Mouse (Mus musculus) liver, postnatal 0 days (tissue): Measurements from ENCODE around the gene Cenpi. TPM values are rescaled to one million over a fixed set of nuclear protein-coding genes. Genes with fewer than 3 reads are reported as not detected.

Experiments used
- ATAC-seq: fragments of 200-750 bp; cut with Nextera tagmentation; 2 replicates; pipeline ENCODE4 v1.8.0; 2017; ENCODE audit warnings: mild to moderate bottlenecking, moderate library complexity
- DNase-seq: peaks from one replicate; pipeline ENCODE4 v3.0.0-alpha.2; 2016
- H3K27ac ChIP-seq: fragments of 300-500 bp; sonication (generic); 2 replicates; pipeline ENCODE4 v1.5.1; 2014; ENCODE audit warnings: antibody characterized with exemption, moderate library complexity, mild to moderate bottlenecking, low read depth
- H3K27me3 ChIP-seq: fragments of 300-500 bp; sonication (generic); 2 replicates; pipeline ENCODE4 v1.6.1; 2014; ENCODE audit warnings: low read length, control low read depth, mixed read lengths; ENCODE audit not compliant: insufficient read depth
- H3K36me3 ChIP-seq: fragments of 300-500 bp; sonication (generic); replicated peaks from 2 replicates; pipeline ENCODE4 v1.6.1; 2014; ENCODE audit warnings: mild to moderate bottlenecking, control low read depth, low read length, moderate library complexity, mixed read lengths; ENCODE audit not compliant: insufficient read depth
- H3K4me1 ChIP-seq: fragments of 300-500 bp; sonication (generic); 2 replicates; pipeline ENCODE4 v1.6.1; 2014; ENCODE audit warnings: antibody characterized with exemption, mild to moderate bottlenecking, control low read depth; ENCODE audit not compliant: insufficient read depth
- H3K4me2 ChIP-seq: fragments of 300-500 bp; sonication (generic); 2 replicates; pipeline ENCODE4 v1.6.1; 2014; ENCODE audit warnings: low read depth, mild to moderate bottlenecking, low read length, moderate library complexity, mixed read lengths
- H3K4me3 ChIP-seq: fragments of 300-500 bp; sonication (generic); 2 replicates; pipeline ENCODE4 v1.5.1; 2014; ENCODE audit warnings: low read depth, low read length
- H3K9ac ChIP-seq: fragments of 300-500 bp; sonication (generic); replicated peaks from 2 replicates; pipeline ENCODE4 v1.6.1; 2014; ENCODE audit warnings: mild to moderate bottlenecking, moderate library complexity
- H3K9me3 ChIP-seq: fragments of 300-500 bp; sonication (generic); 2 replicates; pipeline ENCODE4 v1.6.1; 2016; ENCODE audit warnings: mild to moderate bottlenecking, control low read depth, low read length, mixed read lengths
- CTCF ChIP-seq: sonication (generic); IDR thresholded peaks from 2 replicates; pipeline ENCODE4 v1.5.1; 2016; ENCODE audit warnings: antibody characterized with exemption, low read depth
- EP300 ChIP-seq: IDR thresholded peaks from 2 replicates; pipeline ENCODE4 v1.6.1; 2016; ENCODE audit warnings: antibody characterized with exemption, low read depth, mild to moderate bottlenecking
- WGBS: fragments of 180-500 bp; shearing (Covaris S2); extraction: QIAGEN DNeasy Blood & Tissue Kit; methylation state at CpG from one replicate; pipeline ENCODE4 v1.1.7; 2014; ENCODE audit not compliant: insufficient replicate concordance; 5-methylcytosine and 5-hydroxymethylcytosine counted together
- polyA plus RNA-seq: library from polyadenylated mRNA; unstranded; fragments of >200 nt; fragmentation: Nextera tagmentation; extraction: Ambion mirVana; gene quantifications from 2 replicates; pipeline ENCODE4 v1.2.1, GENCODE M21; 2015

The Cenpi gene
- polyA plus RNA-seq, 1 experiment from 2014 or later: 10.7 TPM

- H3K27me3 ChIP-seq: no peaks in the 10 kb centered on the region
- H3K4me2 ChIP-seq: no peak overlapping the region
- no peaks in the 10 kb centered on the region for H3K36me3 ChIP-seq
- DNase-seq: no peak
- H3K9ac ChIP-seq: no peak overlapping the region
- WGBS: 23% methylated on average over 1 of the region's 1 CpGs
- no peak overlapping the region for H3K4me3 ChIP-seq
- H3K4me1 ChIP-seq: no peaks in the 10 kb centered on the region
- no peak overlapping the region for H3K27ac ChIP-seq
- TF ChIP-seq EP300: no peak
- no peak for TF ChIP-seq CTCF
- no peaks in the 10 kb centered on the region for H3K9me3 ChIP-seq
- ATAC-seq: no peak
Measured at GRCm38 (mm10) chrX:134374190-134374589, 66.3 kb downstream of the Cenpi start.

DNA sequence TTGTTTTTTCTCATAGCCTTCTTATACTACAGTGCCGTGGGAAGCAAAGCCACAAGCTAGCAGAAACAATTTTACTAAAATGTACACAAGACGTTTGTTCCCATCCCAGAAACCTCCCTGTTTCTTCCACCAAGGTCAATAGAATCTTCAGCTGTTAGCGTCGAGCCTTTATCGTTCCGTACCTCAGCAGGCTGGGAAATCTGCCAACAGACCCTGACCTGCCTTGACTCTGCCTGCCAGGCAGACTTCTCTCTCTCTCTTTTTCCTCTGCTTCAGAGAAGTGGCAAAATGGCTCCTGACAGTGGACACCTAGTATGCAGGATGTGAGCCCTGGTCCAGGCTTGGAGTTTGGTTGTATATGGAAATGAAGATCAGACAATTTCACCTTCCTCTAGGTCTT, 77.0 kb downstream of the Cenpi start:
- H3K36me3 ChIP-seq: no peaks in the 10 kb centered on the region
- no peak overlapping the region for H3K4me3 ChIP-seq
- TF ChIP-seq EP300 (no peak), CTCF (no peak)
- no peaks in the 10 kb centered on the region for H3K4me1 ChIP-seq
- 66% methylated on average over 6 of the region's 6 CpGs for WGBS
- DNase-seq: no peak
- ATAC-seq: no peak
- no peak overlapping the region for H3K4me2 ChIP-seq
- no peaks in the 10 kb centered on the region for H3K27me3 ChIP-seq
- H3K9ac ChIP-seq: no peak overlapping the region
- no peak overlapping the region for H3K27ac ChIP-seq
- no peaks in the 10 kb centered on the region for H3K9me3 ChIP-seq

DNA sequence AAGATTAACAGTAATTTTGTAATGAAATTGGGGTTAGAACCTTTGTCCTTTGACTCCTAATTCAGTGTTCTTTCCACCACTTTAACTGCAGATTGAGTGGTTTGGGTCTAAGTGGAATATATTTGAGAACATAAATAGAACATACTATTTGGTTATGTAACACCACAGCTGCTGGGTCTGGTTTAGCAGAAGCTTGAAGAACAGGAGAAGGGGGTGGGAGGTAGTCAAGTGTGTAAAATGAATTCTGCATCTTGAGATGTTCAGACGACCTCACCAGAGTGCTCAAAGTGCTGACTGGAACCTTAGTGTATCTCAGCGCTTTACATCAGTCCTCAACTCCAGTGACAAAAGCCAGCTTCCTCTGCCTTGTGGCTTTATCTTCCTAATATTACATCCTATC, 91.1 kb downstream of the Cenpi start:
- Histone ChIP-seq H3K27me3 (no peaks in the 10 kb centered on the region), H3K27ac (no peak overlapping the region), H3K36me3 (no peaks in the 10 kb centered on the region), H3K4me1 (no peaks in the 10 kb centered on the region), H3K4me2 (no peak overlapping the region), H3K9me3 (no peaks in the 10 kb centered on the region), H3K9ac (no peak overlapping the region), H3K4me3 (no peak overlapping the region)
- no peak for ATAC-seq
- no peak for TF ChIP-seq EP300
- DNase-seq: no peak
- 69% methylated on average over 2 of the region's 2 CpGs for WGBS

GRCm38 (mm10) chrX:134403863-134404583, 96.1 kb downstream of the Cenpi start, which contains the start of gene Drp2:
Gene Drp2, plus strand, starts transcription at chrX:134404551.
- Histone ChIP-seq H3K4me1 (no peaks in the 10 kb centered on the region), H3K27ac (no peak within 1 kb of the TSS), H3K27me3 (peaks cover 6% of the 10 kb centered on the region; the same call in 1 of the 2 replicates), H3K4me3 (peak within 1 kb of the TSS; percentile 13; the same call in 1 of the 2 replicates), H3K4me2 (peak within 1 kb of the TSS; percentile 59), H3K9ac (no peak within 1 kb of the TSS), H3K9me3 (no peaks in the 10 kb centered on the region), H3K36me3 (no peaks in the 10 kb centered on the region)
- ATAC-seq (no peak), DNase-seq (no peak)
- TF ChIP-seq EP300 (no peak), CTCF (no peak)
- WGBS: 39% methylated on average over 15 of the region's 15 CpGs

- DNase-seq: no peak
- Histone ChIP-seq H3K36me3 (no peaks in the 10 kb centered on the region), H3K4me1 (no peaks in the 10 kb centered on the region), H3K4me2 (peak overlapping the region; percentile 59), H3K9me3 (no peaks in the 10 kb centered on the region), H3K9ac (no peak overlapping the region), H3K27me3 (peaks cover 6% of the 10 kb centered on the region; the same call in 1 of the 2 replicates), H3K4me3 (peak overlapping the region; percentile 13; the same call in 1 of the 2 replicates), H3K27ac (no peak overlapping the region)
- 28% methylated on average over 12 of the region's 14 CpGs for WGBS
- TF ChIP-seq EP300 (no peak), CTCF (no peak)
- no peak for ATAC-seq
Measured at GRCm38 (mm10) chrX:134404584-134404955, 96.7 kb downstream of the Cenpi start.

- no peak overlapping the region for H3K4me3 ChIP-seq
- ATAC-seq (no peak), DNase-seq (no peak)
- 80% methylated on average over 6 of the region's 6 CpGs for WGBS
- TF ChIP-seq EP300 (no peak), CTCF (no peak)
- no peaks in the 10 kb centered on the region for H3K4me1 ChIP-seq
- H3K9ac ChIP-seq: no peak overlapping the region
- no peaks in the 10 kb centered on the region for H3K36me3 ChIP-seq
- H3K9me3 ChIP-seq: no peaks in the 10 kb centered on the region
- no peak overlapping the region for H3K4me2 ChIP-seq
- H3K27ac ChIP-seq: no peak overlapping the region
- H3K27me3 ChIP-seq: peaks cover 6% of the 10 kb centered on the region; the same call in 1 of the 2 replicates
Measured at GRCm38 (mm10) chrX:134409354-134409900, 101.5 kb downstream of the Cenpi start.
